Mouse (Mus musculus) intestine, postnatal 0 days (tissue): ENCODE measurements at regions not wholly inside any gene's neighbourhood (a gene's known extent, or its start where the extent isn't known, plus 50 kb on each side); places are given as distances from the start of the nearest gene placed in this dataset.
A peak's percentile ranks its signal among the peaks of the same experiment; 100 is the strongest.

Experiments used
- ATAC-seq: fragments of 200-750 bp; cut with Nextera tagmentation; 2 replicates; pipeline ENCODE4 v1.8.0; 2017; ENCODE audit warnings: mild to moderate bottlenecking, moderate TSS enrichment, moderate library complexity
- H3K27ac ChIP-seq: fragments of 300-500 bp; sonication (generic); 2 replicates; pipeline ENCODE4 v1.5.1; 2014; ENCODE audit warnings: mild to moderate bottlenecking, low read depth, low read length, moderate library complexity
- H3K27me3 ChIP-seq: fragments of 300-500 bp; sonication (generic); replicated peaks from 2 replicates; pipeline ENCODE4 v1.6.1; 2014; ENCODE audit warnings: low read length, mixed read lengths; ENCODE audit not compliant: control insufficient read depth, insufficient read depth
- H3K36me3 ChIP-seq: fragments of 300-500 bp; sonication (generic); 2 replicates; pipeline ENCODE4 v1.6.1; 2014; ENCODE audit warnings: mild to moderate bottlenecking, moderate library complexity; ENCODE audit not compliant: control insufficient read depth, insufficient read depth
- H3K4me1 ChIP-seq: fragments of 300-500 bp; sonication (generic); replicated peaks from 2 replicates; pipeline ENCODE4 v1.6.1; 2014; ENCODE audit warnings: antibody characterized with exemption, low read length, mixed read lengths; ENCODE audit not compliant: control insufficient read depth, insufficient read depth
- H3K4me2 ChIP-seq: fragments of 300-500 bp; sonication (generic); replicated peaks from 2 replicates; pipeline ENCODE4 v1.6.1; 2014; ENCODE audit warnings: low read depth, mild to moderate bottlenecking, moderate library complexity
- H3K4me3 ChIP-seq: fragments of 300-500 bp; sonication (generic); 2 replicates; pipeline ENCODE4 v1.5.1; 2014; ENCODE audit warnings: low read depth, low read length
- H3K9ac ChIP-seq: fragments of 300-500 bp; sonication (generic); 2 replicates; pipeline ENCODE4 v1.6.1; 2014; ENCODE audit warnings: mild to moderate bottlenecking, low read depth, low read length
- H3K9me3 ChIP-seq: fragments of 300-500 bp; sonication (generic); 2 replicates; pipeline ENCODE4 v1.6.1; 2016; ENCODE audit warnings: mixed run types; ENCODE audit not compliant: control insufficient read depth
- CTCF ChIP-seq: sonication (generic); IDR thresholded peaks from 2 replicates; pipeline ENCODE4 v1.5.1; 2016; ENCODE audit warnings: low read depth, mild to moderate bottlenecking, control low read depth, antibody characterized with exemption, moderate library complexity
- WGBS: fragments of 180-500 bp; shearing (Covaris S2); extraction: QIAGEN DNeasy Blood & Tissue Kit; methylation state at CpG from one replicate; pipeline ENCODE4 v1.1.7; 2014; 5-methylcytosine and 5-hydroxymethylcytosine counted together

DNA sequence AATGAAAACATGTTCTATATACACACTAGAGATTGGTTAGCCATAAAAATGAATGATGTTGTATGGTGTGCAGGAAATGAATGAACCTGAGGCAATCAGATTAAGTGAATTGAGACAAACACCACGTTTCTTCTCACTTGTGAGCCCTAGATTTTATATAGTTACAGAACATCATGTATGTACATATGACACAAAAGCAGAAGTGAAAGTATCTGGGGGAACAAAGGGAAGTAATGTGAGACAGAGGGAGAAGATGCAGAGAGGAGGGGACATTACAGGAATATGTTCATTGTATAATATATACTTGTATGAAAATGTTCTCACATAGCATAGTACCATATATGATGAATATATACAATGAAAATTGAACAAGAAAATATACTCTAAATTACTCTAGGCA, 121.1 kb upstream of the Map3k1 start:
- H3K36me3 ChIP-seq = no peaks in the 10 kb centered on the region
- no peaks in the 10 kb centered on the region for H3K27me3 ChIP-seq
- no peaks in the 10 kb centered on the region for H3K9me3 ChIP-seq
- no peaks in the 10 kb centered on the region for H3K4me1 ChIP-seq
- TF ChIP-seq CTCF = no peak
- H3K27ac ChIP-seq = no peak overlapping the region
- no peak overlapping the region for H3K4me2 ChIP-seq
- 49% methylated on average over 1 of the region's 1 CpGs for WGBS
- no peak overlapping the region for H3K9ac ChIP-seq
- H3K4me3 ChIP-seq = no peak overlapping the region
- no peak for ATAC-seq

DNA sequence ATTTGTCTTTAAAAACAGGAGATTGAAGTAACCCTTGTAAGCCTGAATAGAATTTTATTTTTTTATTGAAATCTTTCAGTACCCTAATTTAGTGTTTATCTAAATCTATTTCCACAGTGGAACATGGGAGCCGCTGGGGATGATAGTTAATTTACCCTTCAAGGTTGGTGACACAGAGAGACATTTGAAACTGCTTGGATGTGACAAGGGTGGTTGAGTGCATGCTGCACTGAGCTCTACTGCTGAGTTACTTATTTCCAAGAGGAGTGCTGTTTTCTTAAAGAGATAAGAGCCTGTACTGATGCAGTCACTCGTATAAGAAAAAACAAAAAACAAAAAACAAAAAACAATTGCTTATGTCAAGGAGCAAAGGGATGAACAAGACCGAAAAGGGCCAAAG, 123.7 kb upstream of the Map3k1 start:
- WGBS = 74% methylated on average over 3 of the region's 3 CpGs
- ATAC-seq = no peak

DNA sequence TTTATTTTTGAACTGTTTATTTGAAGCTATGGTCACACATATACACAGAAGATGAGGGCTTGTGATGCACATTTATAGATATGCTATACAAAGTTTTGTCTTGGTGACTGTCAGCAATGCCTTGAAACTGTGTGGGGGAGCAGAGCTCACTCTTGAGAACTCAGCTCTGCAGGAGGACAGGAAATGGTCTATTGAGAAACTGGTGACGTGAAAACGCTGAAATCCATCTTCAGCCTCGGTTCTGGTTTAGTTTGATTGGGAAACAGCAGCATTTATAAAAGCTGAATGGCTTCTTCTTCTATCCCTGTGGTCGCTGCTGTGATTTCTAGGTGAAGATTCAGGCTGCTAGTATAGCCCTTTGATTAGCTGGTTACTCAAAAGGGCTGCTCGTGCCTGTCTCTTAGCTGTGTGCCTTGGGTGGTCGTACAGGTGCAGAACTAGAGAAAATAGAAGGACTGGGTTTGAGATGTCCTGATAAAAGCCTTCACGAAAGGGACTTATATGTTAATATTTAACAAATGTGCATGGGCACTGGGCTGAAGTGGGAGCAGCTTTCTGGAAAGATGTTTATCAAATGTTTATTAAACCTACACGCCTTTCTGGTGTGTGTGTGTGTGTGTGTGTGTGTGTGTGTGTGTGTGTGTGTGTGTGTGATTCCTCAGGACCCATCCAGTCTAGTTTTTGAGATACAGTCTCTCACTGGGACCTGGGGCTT, 124.9 kb upstream of the Map3k1 start:
- Histone ChIP-seq H3K4me2 (no peak overlapping the region), H3K4me3 (no peak overlapping the region), H3K4me1 (0 out of 2 replicates have a peak, but pooled peaks cover 4% of the 10 kb centered on the region), H3K9ac (no peak overlapping the region), H3K9me3 (no peaks in the 10 kb centered on the region), H3K36me3 (no peaks in the 10 kb centered on the region), H3K27ac (no peak overlapping the region), H3K27me3 (no peaks in the 10 kb centered on the region)
- no peak for TF ChIP-seq CTCF
- no peak for ATAC-seq
- 24% methylated on average over 8 of the region's 8 CpGs for WGBS

More for the DNA sequence above, 123.7 kb upstream of the Map3k1 start:
- Histone ChIP-seq H3K4me2 (no peak overlapping the region), H3K9me3 (no peaks in the 10 kb centered on the region), H3K4me3 (no peak overlapping the region), H3K27me3 (no peaks in the 10 kb centered on the region), H3K27ac (no peak overlapping the region), H3K4me1 (0 out of 2 replicates have a peak, but pooled peaks cover 4% of the 10 kb centered on the region), H3K36me3 (no peaks in the 10 kb centered on the region), H3K9ac (no peak overlapping the region)
- no peak for TF ChIP-seq CTCF

DNA sequence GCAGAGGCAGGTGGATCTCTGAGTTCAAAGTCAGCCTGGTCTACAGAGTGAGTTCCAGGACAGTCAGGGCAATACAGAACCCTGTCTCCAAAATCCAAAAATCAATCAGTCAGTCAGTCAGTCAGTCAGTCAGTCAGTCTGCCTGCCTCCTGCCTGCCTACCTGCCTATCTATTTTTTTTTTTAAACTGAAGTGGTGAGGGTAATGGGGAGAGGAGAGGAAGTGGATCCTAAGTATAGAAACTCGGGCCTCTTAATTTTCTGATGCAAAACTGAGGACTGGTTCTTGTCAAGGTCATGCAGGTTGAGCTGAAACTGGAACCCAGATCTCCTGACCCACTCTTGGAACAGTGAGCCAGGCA, 126.9 kb upstream of the Map3k1 start:
- 0 out of 2 replicates have a peak, but pooled peaks cover 4% of the 10 kb centered on the region for H3K4me1 ChIP-seq
- H3K36me3 ChIP-seq = no peaks in the 10 kb centered on the region
- H3K9me3 ChIP-seq = no peaks in the 10 kb centered on the region
- TF ChIP-seq CTCF = no peak
- H3K4me2 ChIP-seq = no peak overlapping the region
- no peak overlapping the region for H3K9ac ChIP-seq
- H3K27me3 ChIP-seq = no peaks in the 10 kb centered on the region
- H3K27ac ChIP-seq = no peak overlapping the region
- WGBS = 70% methylated on average over 1 of the region's 1 CpGs
- no peak for ATAC-seq
- no peak overlapping the region for H3K4me3 ChIP-seq

DNA sequence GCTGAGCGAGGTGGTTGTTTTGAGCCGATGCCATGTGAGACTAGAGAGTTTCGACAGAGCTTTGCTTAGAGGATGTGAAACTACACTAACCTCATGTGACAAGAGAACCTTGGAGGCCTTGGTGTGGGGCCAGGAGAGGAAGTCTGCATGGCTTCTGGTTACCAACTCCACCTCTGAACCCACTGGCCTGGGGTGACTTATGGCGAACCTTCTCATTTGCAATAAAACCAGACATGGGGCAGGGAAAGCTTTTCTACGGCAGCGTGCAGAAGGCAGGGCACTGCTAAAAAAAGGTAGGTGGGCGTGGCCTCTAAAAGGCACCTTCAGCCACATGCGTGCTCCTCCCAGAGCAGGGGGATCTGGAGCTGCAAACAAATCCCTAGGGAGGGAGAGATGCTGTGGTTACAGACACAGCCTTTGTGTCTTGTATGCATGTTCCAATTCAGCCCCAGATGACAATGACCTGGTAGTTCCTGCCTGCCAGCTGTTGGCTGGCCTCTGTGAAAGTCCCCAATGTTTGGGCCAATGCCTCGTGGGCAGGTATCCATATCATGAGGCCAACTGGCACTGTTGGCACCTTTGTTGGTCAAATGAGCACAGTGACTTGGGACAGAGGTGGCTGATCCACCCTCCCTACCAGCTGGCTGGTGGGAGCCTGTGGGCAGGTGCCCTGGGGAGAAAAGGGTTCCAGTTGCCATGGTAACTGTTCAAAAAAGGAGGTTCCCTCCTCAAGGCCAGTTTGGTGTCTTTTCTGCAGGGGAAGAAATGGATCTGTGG, 127.5 kb upstream of the Map3k1 start:
- Histone ChIP-seq H3K4me3 (no peak overlapping the region), H3K4me2 (0 out of 2 replicates have a peak overlapping the region, but pooled peaks have one; percentile 6), H3K36me3 (no peaks in the 10 kb centered on the region), H3K9me3 (no peaks in the 10 kb centered on the region), H3K9ac (no peak overlapping the region), H3K27ac (no peak overlapping the region), H3K4me1 (0 out of 2 replicates have a peak, but pooled peaks cover 4% of the 10 kb centered on the region), H3K27me3 (no peaks in the 10 kb centered on the region)
- TF ChIP-seq CTCF = no peak
- peak; percentile 73 for ATAC-seq
- WGBS = 42% methylated on average over 9 of the region's 9 CpGs

DNA sequence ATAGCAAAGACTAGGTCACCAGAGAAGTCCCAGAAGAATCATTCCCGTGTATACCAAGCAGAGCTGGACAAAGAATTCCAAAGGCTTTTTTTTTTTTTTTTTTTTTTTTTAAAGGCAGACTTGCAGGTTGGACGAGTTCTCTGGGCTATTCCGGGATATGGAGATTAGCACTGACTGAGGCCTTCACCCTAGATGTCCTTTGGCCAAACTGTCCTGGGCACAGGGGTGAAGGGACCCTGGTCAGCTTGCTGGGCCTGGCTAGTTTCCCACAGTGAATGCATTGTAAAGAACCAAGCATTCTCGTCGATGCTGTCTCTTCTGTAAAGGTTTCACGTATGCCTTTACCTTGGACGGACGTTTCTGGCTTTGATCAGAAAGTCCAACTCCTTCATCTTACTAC, 128.2 kb upstream of the Map3k1 start:
- H3K27ac ChIP-seq = no peak overlapping the region
- 0 out of 2 replicates have a peak, but pooled peaks cover 4% of the 10 kb centered on the region for H3K4me1 ChIP-seq
- no peaks in the 10 kb centered on the region for H3K27me3 ChIP-seq
- no peak for ATAC-seq
- 60% methylated on average over 8 of the region's 8 CpGs for WGBS
- no peaks in the 10 kb centered on the region for H3K9me3 ChIP-seq
- TF ChIP-seq CTCF = no peak
- H3K9ac ChIP-seq = no peak overlapping the region
- no peaks in the 10 kb centered on the region for H3K36me3 ChIP-seq
- no peak overlapping the region for H3K4me3 ChIP-seq
- no peak overlapping the region for H3K4me2 ChIP-seq
